Mouse (Mus musculus) Patski (cell line): ENCODE measurements around the gene Tent5c. TPM values are rescaled to one million over a fixed set of nuclear protein-coding genes. Genes with fewer than 3 reads are reported as not detected.
A peak's percentile ranks its signal among the peaks of the same experiment; 100 is the strongest.

Experiments used
- ATAC-seq: fragments of 100-300 bp; one replicate; pipeline ENCODE4 v1.8.0; 2021
- CTCF ChIA-PET: fragments of 350-600 bp; sonication (Branson Sonifier 250); formaldehyde crosslinking; loops from one replicate; lab custom pipeline; 2022; ENCODE audit warnings: inconsistent platforms; lab: Charles Lee
- POLR2A ChIA-PET: fragments of 350-600 bp; sonication (Branson Sonifier 250); formaldehyde crosslinking; loops from one replicate; lab custom pipeline; 2022; ENCODE audit warnings: antibody characterized with exemption, inconsistent platforms; lab: Charles Lee
- DNase-seq: peaks from one replicate; pipeline ENCODE4 v3.0.0-alpha.2; 2011; ENCODE audit warnings: low read depth, low spot score
- H3K27me3 ChIP-seq: fragments of 371-371 bp; one replicate; pipeline ENCODE4 v1.5.1; 2021
- CTCF ChIP-seq: fragments of 100-300 bp; IDR thresholded peaks from one replicate; pipeline ENCODE4 v1.5.1; 2021
- in situ Hi-C: fragments of 300-500 bp; cut with MboI; formaldehyde crosslinking; loops from 3 replicates; pipeline ENCODE4 v1.11.1; 2018; ENCODE audit warnings: low pct_unique_long_range_greater_than_20kb, mixed read lengths
- polyA plus RNA-seq: library from polyadenylated mRNA; unstranded; gene quantifications from one replicate; pipeline ENCODE4 v1.2.3, GENCODE M21; 2021

Gene Tent5c
- polyA plus RNA-seq, 1 experiment from 2014 or later, result 8.4 TPM

DNA sequence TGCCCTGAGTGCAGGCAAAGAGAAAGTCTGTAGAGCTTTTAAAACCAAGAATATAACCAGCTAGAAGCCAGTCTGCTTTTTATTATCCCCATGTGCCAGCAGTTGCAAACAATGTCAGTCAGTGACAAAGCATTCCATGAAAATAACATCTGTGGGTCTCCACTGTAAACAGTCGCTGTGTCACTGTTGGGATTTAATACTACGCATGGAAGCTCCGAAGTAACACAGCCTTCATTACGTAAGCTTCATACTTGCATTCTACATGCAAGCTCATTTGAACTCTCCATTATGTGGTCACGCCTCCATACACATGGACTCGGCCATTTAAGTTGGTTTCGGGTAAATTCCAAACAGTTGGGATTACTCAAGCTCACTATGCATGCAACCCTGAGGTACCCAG, 77.2 kb downstream of the Tent5c start:
- H3K27me3 ChIP-seq, result no peaks in the 10 kb centered on the region
- POLR2A ChIA-PET, result interaction anchor here (0.6 to 0.7 kb wide), 2 partner anchors 11 to 17 kb away, joined by 3 read pairs; no protein-coding TSS in a partner anchor
- CTCF ChIA-PET, result interaction anchor here (0.8 to 6.0 kb wide), 5 partner anchors 10 to 36 kb away, joined by 3 to 37 read pairs (median 4); no protein-coding TSS in a partner anchor
- no peak for TF ChIP-seq CTCF
- ATAC-seq, result peak; percentile 35
- in situ Hi-C loops, result no loop called here
- no peak for DNase-seq

DNA sequence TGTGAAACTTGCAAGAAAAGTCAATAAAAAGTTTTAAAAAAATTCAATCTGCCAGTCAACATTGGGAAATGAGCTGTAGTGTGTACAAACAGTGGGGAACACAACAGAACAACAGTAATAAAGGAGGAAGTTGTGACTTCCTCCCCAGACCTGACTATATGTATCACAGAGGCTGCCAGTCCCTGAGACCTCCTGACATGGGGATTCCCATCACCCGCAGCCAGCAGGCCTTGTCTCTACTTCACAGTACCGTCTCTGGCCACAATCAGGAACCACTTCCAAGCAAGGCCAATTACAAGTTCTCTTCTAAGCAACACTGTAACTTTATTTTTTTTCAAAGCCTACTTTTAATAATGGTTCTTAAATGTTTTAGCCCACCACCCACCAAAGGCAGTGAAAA, 79.8 kb downstream of the Tent5c start:
- DNase-seq, result no peak
- in situ Hi-C loops, result no loop called here
- H3K27me3 ChIP-seq, result no peaks in the 10 kb centered on the region
- POLR2A ChIA-PET, result no interaction called here
- no peak for ATAC-seq
- CTCF ChIA-PET, result interaction anchor here (2.5 to 6.0 kb wide), 2 partner anchors 13 to 50 kb away, joined by 8 to 37 read pairs; no protein-coding TSS in a partner anchor
- no peak for TF ChIP-seq CTCF

- no peaks in the 10 kb centered on the region for H3K27me3 ChIP-seq
- in situ Hi-C loops, result no loop called here
- TF ChIP-seq CTCF, result no peak
- CTCF ChIA-PET, result interaction anchor here (1.1 to 6.0 kb wide), 4 partner anchors 10 to 160 kb away, joined by 3 to 37 read pairs (median 6); no protein-coding TSS in a partner anchor
- POLR2A ChIA-PET, result no interaction called here
- no peak for DNase-seq
- no peak for ATAC-seq
Observed at GRCm38 (mm10) chr3:100408351-100409043, 80.6 kb downstream of the Tent5c start.

GRCm38 (mm10) chr3:100402656-100403055, 86.5 kb downstream of the Tent5c start:
- no peaks in the 10 kb centered on the region for H3K27me3 ChIP-seq
- TF ChIP-seq CTCF, result no peak
- in situ Hi-C loops, result no loop called here
- POLR2A ChIA-PET, result interaction anchor here (1.3 kb wide), 1 partner anchor 113 kb away, joined by 3 read pairs; no protein-coding TSS in a partner anchor
- no peak for ATAC-seq
- no peak for DNase-seq
- CTCF ChIA-PET, result interaction anchor here (1.0 to 1.4 kb wide), 2 partner anchors 13 to 20 kb away, joined by 3 read pairs; no protein-coding TSS in a partner anchor

Other genes starting within 250 kb of the Tent5c start
- 83.6 TPM for gene Man1a2, start 196.2 kb upstream of the Tent5c start, polyA plus RNA-seq